Mouse (Mus musculus) C2C12 (cell line): ENCODE measurements around the gene Mrpl33.

ENCODE experiments used
- CTCF ChIP-seq: IDR thresholded peaks from one replicate; pipeline ENCODE4 v1.5.1; 2011; ENCODE audit not compliant: control insufficient read depth, insufficient read depth, insufficient read length
- USF1 ChIP-seq: IDR thresholded peaks from one replicate; pipeline ENCODE4 v1.6.1; 2011; ENCODE audit warnings: low read depth, mild to moderate bottlenecking, control low read depth, moderate library complexity

GRCm38 (mm10) chr5:31696971-31697643, 100.4 kb downstream of the Mrpl33 start, which contains the start of gene Rbks:
- TF ChIP-seq USF1: no peak
- TF ChIP-seq CTCF: no peak
